Mouse (Mus musculus): ENCODE measurements at regions not wholly inside any gene's neighbourhood (a gene's known extent, or its start where the extent isn't known, plus 50 kb on each side); places are given as distances from the start of the nearest gene placed in this dataset.
A peak's percentile ranks its signal among the peaks of the same experiment; 100 is the strongest.
"Not testable (repeated sequence)": the region's sequence is repeated elsewhere in the genome, so short reads cannot be mapped to it uniquely, and the experiment has no call there.

- H3K9ac ChIP-seq (ENCODE audit: low read depth, low read length); H3K4me1 ChIP-seq (ENCODE audit: control insufficient read depth, insufficient read depth, low read length); DNase-seq; H3K36me3 ChIP-seq (ENCODE audit: control insufficient read depth, insufficient read depth, low read length); H3K4me3 ChIP-seq; H3K27ac ChIP-seq; H3K79me2 ChIP-seq (replicated peaks; ENCODE audit: control insufficient read depth, insufficient read depth, low read length); H3K27me3 ChIP-seq (ENCODE audit: control insufficient read depth, insufficient read depth, low read length); intact Hi-C loops (cut with DNase I): not testable (repeated sequence)
- WGBS: 73% methylated on average over 9 of the region's 9 CpGs
Measured at GRCm38 (mm10) chr3:7811301-7811700, 1191.1 kb upstream of the 1700008P02Rik start.

DNA sequence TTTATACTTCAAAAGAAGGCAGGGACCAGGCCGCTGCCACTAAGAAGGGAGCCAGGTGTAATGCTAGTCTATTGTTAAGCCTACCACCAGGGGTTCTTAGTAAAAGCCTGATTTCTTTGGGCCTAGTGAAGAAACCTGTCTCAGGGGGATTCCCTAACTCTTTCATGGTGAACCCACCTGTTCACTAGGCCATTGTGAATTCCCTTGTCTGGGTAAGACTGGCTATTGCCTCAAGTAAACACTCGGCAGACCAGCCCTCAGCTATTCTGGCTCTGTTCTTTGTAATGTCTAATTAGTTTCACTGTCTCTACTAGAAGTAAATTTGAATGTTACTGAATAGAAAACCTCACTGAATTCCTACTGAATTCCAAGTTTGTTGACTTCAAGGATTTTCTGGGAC, 1184.9 kb upstream of the 1700008P02Rik start:
- H3K27me3 ChIP-seq (ENCODE audit: control insufficient read depth, insufficient read depth, low read length); H3K79me2 ChIP-seq (replicated peaks; ENCODE audit: control insufficient read depth, insufficient read depth, low read length); DNase-seq; H3K36me3 ChIP-seq (ENCODE audit: control insufficient read depth, insufficient read depth, low read length); H3K27ac ChIP-seq; intact Hi-C loops (cut with DNase I); H3K9ac ChIP-seq (ENCODE audit: low read depth, low read length); H3K4me3 ChIP-seq; H3K4me1 ChIP-seq (ENCODE audit: control insufficient read depth, insufficient read depth, low read length): not testable (repeated sequence)
- WGBS: 76% methylated on average over 2 of the region's 2 CpGs

DNA sequence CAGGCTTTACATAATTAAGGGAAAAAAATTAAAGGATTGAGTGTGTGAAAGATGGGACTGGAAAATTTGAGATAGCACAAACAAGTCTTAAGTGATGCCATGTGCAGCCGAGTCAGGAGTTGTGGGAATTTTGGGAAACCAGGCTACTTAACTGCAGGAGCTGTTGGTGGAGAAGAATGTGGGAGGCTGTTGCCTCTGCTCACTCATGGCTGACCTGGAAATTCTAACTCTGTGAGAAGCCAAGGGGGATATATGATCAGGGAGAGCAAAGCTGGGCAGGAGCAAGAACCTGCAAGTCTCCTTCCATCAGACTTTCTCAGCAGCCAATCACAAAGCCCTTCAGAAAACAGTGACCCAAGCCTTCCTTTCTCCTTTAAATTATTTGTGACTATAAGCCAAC, 1184.0 kb upstream of the 1700008P02Rik start:
- H3K27ac ChIP-seq: no peak overlapping the region
- no peaks in the 10 kb centered on the region for H3K4me1 ChIP-seq (ENCODE audit: control insufficient read depth, insufficient read depth, low read length)
- H3K4me3 ChIP-seq: no peak overlapping the region
- intact Hi-C loops (cut with DNase I): no loop called here
- no peak overlapping the region for H3K9ac ChIP-seq (ENCODE audit: low read depth, low read length)
- DNase-seq: no peak
- no peaks in the 10 kb centered on the region for H3K79me2 ChIP-seq (replicated peaks; ENCODE audit: control insufficient read depth, insufficient read depth, low read length)
- no peaks in the 10 kb centered on the region for H3K27me3 ChIP-seq (ENCODE audit: control insufficient read depth, insufficient read depth, low read length)
- WGBS: 77% methylated on average over 1 of the region's 1 CpGs
- H3K36me3 ChIP-seq (ENCODE audit: control insufficient read depth, insufficient read depth, low read length): no peaks in the 10 kb centered on the region
- no peak for TF ChIP-seq EP300 (IDR thresholded peaks at IDR 0.05; ENCODE audit: insufficient read depth, low read depth, low read length)
- TF ChIP-seq POLR2A (IDR thresholded peaks at IDR 0.05; ENCODE audit: insufficient read depth, low read depth, low read length): no peak
- TF ChIP-seq CTCF (IDR thresholded peaks at IDR 0.05): no peak

GRCm38 (mm10) chr3:7799486-7799885, 1179.2 kb upstream of the 1700008P02Rik start:
- no peaks in the 10 kb centered on the region for H3K36me3 ChIP-seq (ENCODE audit: control insufficient read depth, insufficient read depth, low read length)
- no peak overlapping the region for H3K27ac ChIP-seq
- no peak for TF ChIP-seq CTCF (IDR thresholded peaks at IDR 0.05)
- no peak for TF ChIP-seq POLR2A (IDR thresholded peaks at IDR 0.05; ENCODE audit: insufficient read depth, low read depth, low read length)
- TF ChIP-seq EP300 (IDR thresholded peaks at IDR 0.05; ENCODE audit: insufficient read depth, low read depth, low read length): no peak
- no peaks in the 10 kb centered on the region for H3K27me3 ChIP-seq (ENCODE audit: control insufficient read depth, insufficient read depth, low read length)
- intact Hi-C loops (cut with DNase I): no loop called here
- whole genome bisulfite sequencing: 74% methylated on average over 4 of the region's 4 CpGs
- H3K4me3 ChIP-seq: no peak overlapping the region
- no peak for DNase-seq
- H3K79me2 ChIP-seq (replicated peaks; ENCODE audit: control insufficient read depth, insufficient read depth, low read length): no peaks in the 10 kb centered on the region
- H3K4me1 ChIP-seq (ENCODE audit: control insufficient read depth, insufficient read depth, low read length): no peaks in the 10 kb centered on the region
- no peak overlapping the region for H3K9ac ChIP-seq (ENCODE audit: low read depth, low read length)

DNA sequence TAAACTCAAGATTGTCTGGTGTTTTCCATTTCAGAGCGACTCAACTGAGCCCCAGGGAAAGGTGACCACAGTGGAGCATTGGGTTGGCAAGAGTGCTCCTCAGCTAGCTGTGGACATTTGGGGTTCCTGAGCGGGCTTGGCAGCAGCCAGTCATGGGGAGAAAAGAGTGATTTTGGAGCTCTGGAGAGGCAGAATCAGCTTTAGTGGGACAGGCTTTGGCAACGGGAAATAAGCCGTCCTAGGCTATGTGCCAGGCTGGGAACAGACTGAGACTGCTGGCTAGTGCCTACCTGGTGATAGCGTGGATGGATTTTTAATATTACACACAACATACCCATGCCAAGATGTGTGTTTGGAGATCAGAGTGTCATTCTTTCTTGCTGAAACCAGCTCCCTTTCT, 1167.4 kb upstream of the 1700008P02Rik start:
- intact Hi-C loops (cut with DNase I): no loop called here
- H3K27ac ChIP-seq: no peak overlapping the region
- no peaks in the 10 kb centered on the region for H3K36me3 ChIP-seq (ENCODE audit: control insufficient read depth, insufficient read depth, low read length)
- no peak overlapping the region for H3K4me3 ChIP-seq
- no peaks in the 10 kb centered on the region for H3K79me2 ChIP-seq (replicated peaks; ENCODE audit: control insufficient read depth, insufficient read depth, low read length)
- 77% methylated on average over 5 of the region's 5 CpGs for WGBS
- H3K4me1 ChIP-seq (ENCODE audit: control insufficient read depth, insufficient read depth, low read length): no peaks in the 10 kb centered on the region
- TF ChIP-seq CTCF (IDR thresholded peaks at IDR 0.05) (no peak), EP300 (IDR thresholded peaks at IDR 0.05; ENCODE audit: insufficient read depth, low read depth, low read length) (no peak), POLR2A (IDR thresholded peaks at IDR 0.05; ENCODE audit: insufficient read depth, low read depth, low read length) (no peak)
- H3K9ac ChIP-seq (ENCODE audit: low read depth, low read length): no peak overlapping the region
- DNase-seq: no peak
- no peaks in the 10 kb centered on the region for H3K27me3 ChIP-seq (ENCODE audit: control insufficient read depth, insufficient read depth, low read length)

GRCm38 (mm10) chr3:7785096-7785495, 1164.9 kb upstream of the 1700008P02Rik start:
- H3K27ac ChIP-seq: no peak overlapping the region
- no peaks in the 10 kb centered on the region for H3K27me3 ChIP-seq (ENCODE audit: control insufficient read depth, insufficient read depth, low read length)
- 84% methylated on average over 2 of the region's 2 CpGs for WGBS
- H3K79me2 ChIP-seq (replicated peaks; ENCODE audit: control insufficient read depth, insufficient read depth, low read length): no peaks in the 10 kb centered on the region
- no peak overlapping the region for H3K9ac ChIP-seq (ENCODE audit: low read depth, low read length)
- no peak overlapping the region for H3K4me3 ChIP-seq
- no peak for TF ChIP-seq EP300 (IDR thresholded peaks at IDR 0.05; ENCODE audit: insufficient read depth, low read depth, low read length)
- no peak for TF ChIP-seq POLR2A (IDR thresholded peaks at IDR 0.05; ENCODE audit: insufficient read depth, low read depth, low read length)
- TF ChIP-seq CTCF (IDR thresholded peaks at IDR 0.05): no peak
- intact Hi-C loops (cut with DNase I): no loop called here
- H3K36me3 ChIP-seq (ENCODE audit: control insufficient read depth, insufficient read depth, low read length): no peaks in the 10 kb centered on the region
- no peak for DNase-seq
- H3K4me1 ChIP-seq (ENCODE audit: control insufficient read depth, insufficient read depth, low read length): no peaks in the 10 kb centered on the region

GRCm38 (mm10) chr3:7755445-7755844, 1135.2 kb upstream of the 1700008P02Rik start:
- H3K27ac ChIP-seq: no peak overlapping the region
- H3K79me2 ChIP-seq (replicated peaks; ENCODE audit: control insufficient read depth, insufficient read depth, low read length): no peaks in the 10 kb centered on the region
- no peak overlapping the region for H3K4me3 ChIP-seq
- no peak overlapping the region for H3K9ac ChIP-seq (ENCODE audit: low read depth, low read length)
- intact Hi-C loops (cut with DNase I): no loop called here
- H3K36me3 ChIP-seq (ENCODE audit: control insufficient read depth, insufficient read depth, low read length): no peaks in the 10 kb centered on the region
- H3K4me1 ChIP-seq (ENCODE audit: control insufficient read depth, insufficient read depth, low read length): no peaks in the 10 kb centered on the region
- WGBS: 5% methylated on average over 4 of the region's 4 CpGs
- no peak for TF ChIP-seq EP300 (IDR thresholded peaks at IDR 0.05; ENCODE audit: insufficient read depth, low read depth, low read length)
- no peak for TF ChIP-seq CTCF (IDR thresholded peaks at IDR 0.05)
- TF ChIP-seq POLR2A (IDR thresholded peaks at IDR 0.05; ENCODE audit: insufficient read depth, low read depth, low read length): no peak
- no peaks in the 10 kb centered on the region for H3K27me3 ChIP-seq (ENCODE audit: control insufficient read depth, insufficient read depth, low read length)
- peak in 1 of 2 experiments; percentile 3 for DNase-seq

Data from heart, adult 2 months (tissue).